Comparison of ENCODE assay signal across 8 mouse cellular contexts in genomic region chr1:181211920-181212633, GRCm38 (mm10). TPM values are rescaled to one million over a fixed set of nuclear protein-coding genes. Genes with fewer than 3 reads are reported as not detected.
DNase-seq lines count a peak whose midpoint lies in the region; ATAC-seq and TF ChIP-seq lines count a peak whose summit lies in the region.

TSS of gene Wdr26 (minus strand) at chr1:181212001.

- peak within 1 kb of the TSS; percentile 91 for H3K27ac ChIP-seq in forebrain, postnatal 0 days (ENCODE audit: low read depth, low read length)
- H3K27ac ChIP-seq in lung, embryonic 15.5 days = peak within 1 kb of the TSS; percentile 93

- H3K27me3 ChIP-seq in G1E (ENCODE audit: insufficient read depth, low read length) = no peaks in the 10 kb centered on the region
- no peaks in the 10 kb centered on the region for H3K27me3 ChIP-seq in forebrain, postnatal 0 days (ENCODE audit: insufficient read depth, low read length)
- no peaks in the 10 kb centered on the region for H3K27me3 ChIP-seq in lung, embryonic 15.5 days

- H3K9me3 ChIP-seq in G1E (replicated peaks) = no peaks in the 10 kb centered on the region
- no peaks in the 10 kb centered on the region for H3K9me3 ChIP-seq in forebrain, postnatal 0 days (ENCODE audit: low read length)
- H3K9me3 ChIP-seq in lung, embryonic 15.5 days = no peaks in the 10 kb centered on the region

- DNase-seq in G1E (ENCODE audit: low spot score) = peak; percentile 88
- peak; percentile 83 for DNase-seq in cerebellum, adult 11-12 months
- DNase-seq in forebrain, postnatal 0 days = peak; percentile 88
- peak; percentile 82 for DNase-seq in heart, postnatal 4 days
- DNase-seq in layer of hippocampus, adult 8-10 months (ENCODE audit: low spot score in 2 of 2) = peak; percentile 82 to 84
- DNase-seq in ovary, adult 18-20 months (ENCODE audit: low spot score) = peak; percentile 66
- DNase-seq in thymus, postnatal 0 days (ENCODE audit: low spot score) = peak; percentile 86

- H3K4me1 ChIP-seq in G1E (ENCODE audit: insufficient read depth, low read depth, low read length) = peaks cover 54% of the 10 kb centered on the region
- H3K4me1 ChIP-seq in forebrain, postnatal 0 days (ENCODE audit: insufficient read depth) = peaks cover 8% of the 10 kb centered on the region; the same call in 1 of the 2 replicates
- peaks cover 21% of the 10 kb centered on the region for H3K4me1 ChIP-seq in lung, embryonic 15.5 days

- 5% methylated on average over 44 of the region's 54 CpGs for WGBS in forebrain, postnatal 0 days
- WGBS in lung, embryonic 15.5 days = 0% methylated on average over 42 of the region's 54 CpGs

- no peak for TF ChIP-seq CTCF in G1E (IDR thresholded peaks at IDR 0.05; ENCODE audit: low read depth, low read length)
- TF ChIP-seq CTCF in forebrain, postnatal 0 days (IDR thresholded peaks at IDR 0.05; ENCODE audit: low read depth) = peak; percentile 38; the same call in 1 of the 2 replicates

- H3K4me2 ChIP-seq in forebrain, postnatal 0 days (ENCODE audit: low read depth) = peak within 1 kb of the TSS; percentile 87
- peak within 1 kb of the TSS; percentile 87 for H3K4me2 ChIP-seq in lung, embryonic 15.5 days

- ATAC-seq in G1E (ENCODE audit: extremely low read depth, insufficient number of reproducible peaks, low FRiP score, poor library complexity, severe bottlenecking) = peak; percentile 84
- ATAC-seq in forebrain, postnatal 0 days = peak; percentile 96
- peak; percentile 92 for ATAC-seq in lung, embryonic 15.5 days (ENCODE audit: borderline replicate concordance, extremely low read depth, low FRiP score, low TSS enrichment)

- peaks cover 29% of the 10 kb centered on the region for H3K36me3 ChIP-seq in G1E (replicated peaks)
- no peaks in the 10 kb centered on the region; the same call in 1 of the 2 replicates for H3K36me3 ChIP-seq in forebrain, postnatal 0 days (ENCODE audit: insufficient read depth)
- H3K36me3 ChIP-seq in lung, embryonic 15.5 days = peaks cover 8% of the 10 kb centered on the region

- peak within 1 kb of the TSS; percentile 87 for H3K4me3 ChIP-seq in G1E (ENCODE audit: low read depth, low read length)
- peak within 1 kb of the TSS; percentile 99 for H3K4me3 ChIP-seq in forebrain, postnatal 0 days (ENCODE audit: low read depth, low read length)
- H3K4me3 ChIP-seq in lung, embryonic 15.5 days = peak within 1 kb of the TSS; percentile 98

- H3K9ac ChIP-seq in forebrain, postnatal 0 days = peak within 1 kb of the TSS; percentile 94
- peak within 1 kb of the TSS; percentile 93 for H3K9ac ChIP-seq in lung, embryonic 15.5 days

RNA-seq across cellular contexts. Expression of gene Wdr26, which starts in this region (rescaled TPM):
- 239 and 297 TPM in 2 replicates for total RNA-seq in G1E (2014; fragmentation: Nextera tagmentation)
- total RNA-seq in G1E (2017) = 96.4 and 101 TPM in 2 replicates
- 28.1 and 39.9 TPM in 2 replicates for polyA plus RNA-seq in G1E (2012)
- 51.5 and 55.6 TPM in 2 replicates for total RNA-seq in forebrain, postnatal 0 days (2014; rRNA removed)
- polyA plus RNA-seq in forebrain, postnatal 0 days (2015; fragmentation: Nextera tagmentation; extraction: Ambion mirVana) = 26.1 and 43.0 TPM in 2 replicates
- total RNA-seq in heart, postnatal 4 days (2021) = 100 to 1,000 TPM; 137 to 138 TPM
- total RNA-seq in layer of hippocampus, adult 8-10 months (2022) = 100 to 1,000 TPM; 109 to 123 (median 113) TPM
- 27.5 and 30.6 TPM in 2 replicates for polyA plus RNA-seq in lung, embryonic 15.5 days (2015; fragmentation: Nextera tagmentation; extraction: Ambion mirVana)
- polyA plus RNA-seq in thymus, postnatal 0 days (2015; fragmentation: Nextera tagmentation; extraction: Ambion mirVana) = 47.9 and 56.5 TPM in 2 replicates

Comparison
In these comparisons a context has a peak if more than half of its experiments do, and no peak if none do; other contexts are left out.
1. Peak in every context shown above with its lines: DNase-seq, ATAC-seq, H3K4me3 ChIP-seq and H3K27ac ChIP-seq.